Mouse (Mus musculus): ENCODE results near the gene Cmtr1.

Gene Cmtr1
- long read RNA-seq, experiment 1, full-length matches to known transcripts: 22 of 32 reads
- long read RNA-seq, experiment 1, partial matches to known transcripts: 7 of 32 reads
- long read RNA-seq, experiment 1, other reads (novel, unspliced or antisense): 3 of 32 reads
- long read RNA-seq, experiment 2, full-length matches to known transcripts: 4 of 22 reads
- long read RNA-seq, experiment 2, partial matches to known transcripts: 14 of 22 reads
- long read RNA-seq, experiment 2, other reads (novel, unspliced or antisense): 4 of 22 reads

- intact Hi-C loops (cut with DNase I): no loop called here
These were observed at the start of gene Cmtr1 for GRCm38 (mm10) chr17:29660076-29660761. Gene Cmtr1, plus strand, starts transcription at chr17:29660595.

DNA sequence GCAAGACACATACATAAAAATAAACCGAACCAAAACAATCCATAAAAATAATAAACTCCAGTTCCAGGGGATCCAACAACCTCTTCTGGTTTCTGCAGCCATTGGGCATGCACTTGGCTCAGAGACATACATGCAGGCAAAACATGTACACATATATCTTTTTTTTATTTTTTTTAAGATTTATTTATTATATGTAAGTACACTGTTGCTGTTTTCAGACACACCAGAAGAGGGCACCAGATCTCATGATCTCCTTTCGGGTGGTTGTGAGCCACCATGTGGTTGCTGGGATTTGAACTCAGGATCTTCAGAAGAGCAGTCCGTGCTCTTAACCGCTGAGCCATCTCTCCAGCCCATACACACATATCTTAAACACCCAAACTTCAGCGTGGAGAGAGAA, 46.9 kb upstream of the Cmtr1 start:
- intact Hi-C loops (cut with DNase I): loop anchor here (5.0 kb wide), 1 partner anchor 54 kb away; no protein-coding TSS in a partner anchor

DNA sequence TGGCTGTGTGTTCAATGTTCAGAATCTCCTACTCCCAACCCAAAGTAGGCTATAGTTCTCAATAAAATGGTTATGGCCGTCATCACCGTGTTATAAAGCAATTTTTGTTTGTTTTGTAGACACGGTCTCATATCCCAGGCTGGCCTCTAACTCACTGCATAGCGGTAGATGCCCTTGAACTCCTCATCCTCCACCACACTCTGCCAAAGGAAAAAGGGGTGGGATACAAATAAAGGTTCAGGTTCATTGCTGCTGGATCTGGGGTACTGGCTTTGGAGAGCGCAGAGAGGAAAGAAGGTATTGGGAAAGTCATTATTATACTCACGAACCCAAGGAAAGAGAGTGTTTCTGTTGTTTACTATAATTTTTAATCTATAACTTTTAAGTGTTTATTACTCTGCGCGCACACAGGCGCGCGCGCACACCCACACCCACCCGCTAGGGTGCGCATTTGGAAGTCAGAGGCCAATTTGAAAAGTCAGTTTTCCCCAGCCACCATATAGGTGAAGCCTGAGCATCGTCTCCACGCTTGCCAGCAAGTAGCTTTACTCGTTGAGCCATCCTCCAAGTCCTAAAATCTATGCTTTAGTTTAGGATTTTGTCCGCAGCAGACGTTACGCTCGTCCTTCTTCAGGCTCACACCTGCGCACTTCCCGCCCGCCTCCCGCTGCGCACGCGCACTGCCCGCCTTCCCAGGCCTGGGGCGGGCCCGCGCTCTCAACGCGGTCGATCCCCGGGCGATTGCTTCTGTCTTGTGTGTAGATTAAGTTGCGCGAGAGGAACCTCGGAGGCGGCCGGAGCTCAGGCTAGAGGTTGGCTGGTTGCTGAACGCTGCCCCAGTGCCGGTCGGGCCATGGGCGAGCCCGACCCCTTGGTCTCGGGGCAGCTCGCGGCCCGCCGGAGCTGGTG, 46.0 kb upstream of the Cmtr1 start, which contains the start of the genes Rnf8 and Gm28043:
Gene Rnf8, plus strand, starts transcription at position 676 of the 909 bp plus-strand sequence.
Gene Gm28043, plus strand, starts transcription at position 762 of the 909 bp plus-strand sequence.
- intact Hi-C loops (cut with DNase I): loop anchor here (5.0 kb wide), 1 partner anchor 53 kb away; no protein-coding TSS in a partner anchor

DNA sequence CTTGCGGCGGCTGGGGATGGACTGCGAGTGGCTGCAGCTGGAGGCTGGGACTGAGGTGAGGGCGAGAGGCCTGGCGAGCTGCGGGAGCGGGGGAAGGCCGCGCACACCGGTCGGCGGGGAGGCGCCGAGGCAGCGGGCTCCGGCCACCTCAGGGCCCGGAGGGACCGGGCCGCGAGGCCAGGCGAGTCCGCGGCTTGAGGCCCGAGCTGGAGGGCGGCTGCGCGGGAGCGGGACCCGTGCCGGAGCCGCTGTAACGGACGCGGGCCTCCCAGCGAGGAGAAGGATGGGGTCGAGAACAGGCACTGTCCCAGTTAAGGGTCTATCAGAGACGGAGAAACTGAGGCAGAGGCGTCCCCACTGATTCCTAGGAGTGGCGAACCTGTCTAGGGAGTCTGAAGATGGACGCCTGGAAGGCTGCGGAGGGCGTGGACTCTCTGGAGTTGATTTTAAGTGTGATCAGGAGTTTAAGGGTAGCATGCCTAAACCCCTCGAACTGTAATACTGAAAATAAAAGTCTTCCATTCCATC, 45.3 kb upstream of the Cmtr1 start:
- intact Hi-C loops (cut with DNase I): no loop called here

- intact Hi-C loops (cut with DNase I): no loop called here
These were observed 44.8 kb upstream of the Cmtr1 start for GRCm38 (mm10) chr17:29615616-29616015.

DNA sequence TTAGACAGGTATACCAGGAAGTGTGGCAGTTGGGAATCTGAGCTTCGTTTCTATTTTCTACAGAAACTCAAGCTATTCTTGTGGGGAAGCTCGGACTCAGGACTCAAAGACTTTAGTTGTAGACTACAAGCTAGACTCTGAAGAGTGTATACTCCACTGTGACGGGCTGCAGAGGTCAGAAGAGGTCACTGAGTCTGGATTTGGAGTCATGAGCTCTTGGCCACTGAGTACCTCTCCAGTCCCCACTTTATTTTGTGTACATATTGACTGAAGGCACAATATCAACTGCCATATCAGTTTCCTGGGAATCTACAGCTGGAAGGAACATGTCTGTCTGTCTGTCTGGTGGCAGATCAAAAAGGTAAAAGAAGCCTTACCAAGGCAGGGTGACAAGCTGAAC, 41.2 kb upstream of the Cmtr1 start:
- intact Hi-C loops (cut with DNase I): no loop called here

- intact Hi-C loops (cut with DNase I): no loop called here
These were observed 36.9 kb upstream of the Cmtr1 start for GRCm38 (mm10) chr17:29623488-29623887.

GRCm38 (mm10) chr17:29627285-29627684, 33.1 kb upstream of the Cmtr1 start:
- intact Hi-C loops (cut with DNase I): no loop called here

GRCm38 (mm10) chr17:29628946-29629345, 31.4 kb upstream of the Cmtr1 start:
- intact Hi-C loops (cut with DNase I): no loop called here

DNA sequence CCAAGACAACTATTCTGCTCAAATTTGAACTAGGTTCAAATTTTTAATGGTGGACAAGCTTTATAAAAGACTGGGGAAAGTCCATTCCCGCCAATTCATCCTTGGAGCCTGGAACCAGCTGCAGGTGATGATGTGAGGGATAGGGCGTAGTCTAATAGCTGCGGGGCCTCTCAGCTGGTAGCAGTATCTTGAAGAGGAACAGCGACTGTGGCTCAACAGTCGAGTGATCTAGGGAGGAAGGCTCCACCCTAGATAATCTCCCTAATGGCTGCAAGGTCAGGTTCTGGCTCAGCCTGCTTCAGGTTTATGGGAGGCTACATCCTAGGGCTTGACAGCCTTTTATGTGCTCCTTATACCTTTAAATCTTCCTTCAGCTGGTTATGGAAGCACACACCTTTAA, 30.8 kb upstream of the Cmtr1 start:
- intact Hi-C loops (cut with DNase I): no loop called here

GRCm38 (mm10) chr17:29632312-29632711, 28.1 kb upstream of the Cmtr1 start:
- intact Hi-C loops (cut with DNase I): no loop called here

DNA sequence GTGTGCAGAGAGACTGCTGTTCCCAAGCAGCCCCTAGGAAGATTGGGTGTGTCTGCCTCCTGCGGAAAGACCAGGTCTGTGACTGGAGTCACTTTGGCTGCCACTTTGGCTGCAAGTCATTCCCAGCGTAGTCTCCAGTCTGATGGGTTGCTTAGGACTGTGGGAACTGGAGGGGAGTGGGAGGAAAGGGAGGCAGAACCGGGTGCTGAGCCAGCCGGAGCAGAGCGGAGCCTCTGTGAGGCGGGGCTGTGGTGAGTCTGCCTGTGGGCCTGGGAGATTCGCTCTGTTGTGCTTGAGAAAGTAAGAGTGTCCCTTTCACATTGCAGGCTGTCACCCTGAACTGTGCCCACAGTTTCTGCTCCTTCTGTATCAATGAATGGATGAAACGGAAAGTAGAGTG, 24.9 kb upstream of the Cmtr1 start:
- intact Hi-C loops (cut with DNase I): no loop called here

DNA sequence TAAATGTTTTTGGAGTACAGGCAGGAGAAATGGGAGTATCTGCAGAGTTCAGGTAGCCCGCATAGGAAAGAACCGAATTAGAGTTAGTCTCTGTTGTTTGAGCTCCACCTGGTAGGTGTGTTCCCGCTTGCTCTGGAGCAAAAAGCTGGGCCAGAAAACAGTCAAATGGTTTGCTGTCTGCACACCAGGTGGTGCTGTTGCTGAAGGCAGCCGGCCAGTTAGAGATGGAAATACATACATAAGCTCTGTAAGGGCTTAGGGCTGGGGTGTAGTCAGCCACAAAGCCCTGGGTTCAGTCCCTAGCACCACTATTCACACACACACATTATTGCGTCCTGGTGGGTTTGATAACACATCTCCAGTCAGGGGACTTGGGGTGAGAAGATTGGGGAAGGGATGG, 24.3 kb upstream of the Cmtr1 start:
- intact Hi-C loops (cut with DNase I): no loop called here

DNA sequence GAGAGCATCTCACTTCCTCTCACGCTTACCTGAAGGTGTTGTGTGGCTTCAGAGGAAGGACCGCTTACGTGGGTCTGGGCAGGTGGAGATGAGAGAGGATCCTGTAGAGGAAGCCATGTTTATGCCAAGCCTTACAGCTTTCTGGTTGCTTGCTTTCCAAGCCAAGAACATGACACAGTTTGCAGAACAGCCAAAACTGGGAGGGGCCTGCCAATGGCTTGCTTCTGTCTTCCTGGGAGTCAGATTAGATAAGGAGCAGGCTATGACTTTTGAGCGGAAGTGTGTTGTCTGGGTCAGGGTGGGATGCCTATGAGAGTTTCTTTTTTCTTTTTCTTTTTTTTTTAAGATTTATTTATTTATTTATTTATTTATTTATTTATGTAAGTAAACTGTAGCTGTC, 23.0 kb upstream of the Cmtr1 start:
- intact Hi-C loops (cut with DNase I): no loop called here

- intact Hi-C loops (cut with DNase I): no loop called here
These were observed 22.5 kb upstream of the Cmtr1 start for GRCm38 (mm10) chr17:29637895-29638294.

GRCm38 (mm10) chr17:29640971-29641370, 19.4 kb upstream of the Cmtr1 start:
- intact Hi-C loops (cut with DNase I): no loop called here

DNA sequence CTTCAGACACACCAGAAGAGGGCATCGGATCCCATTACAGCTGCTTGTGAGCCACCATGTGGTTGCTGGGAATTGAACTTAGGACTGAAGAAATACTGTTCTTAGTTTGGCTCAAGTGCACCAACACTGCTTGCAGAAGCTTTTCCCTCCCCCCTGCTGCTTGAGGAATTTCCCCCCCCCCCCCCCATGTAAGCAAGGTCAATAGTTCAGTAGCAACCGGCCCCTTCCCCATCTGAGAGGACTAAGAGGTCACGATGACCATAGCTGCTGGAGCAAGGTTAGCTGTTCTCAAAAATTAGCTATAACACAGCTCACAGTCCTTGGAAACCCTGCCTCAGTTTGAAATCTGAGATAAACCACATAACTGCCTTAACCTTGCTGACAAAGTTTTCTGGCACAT, 18.2 kb upstream of the Cmtr1 start:
- intact Hi-C loops (cut with DNase I): no loop called here

- intact Hi-C loops (cut with DNase I): no loop called here
These were observed 2.1 kb upstream of the Cmtr1 start for GRCm38 (mm10) chr17:29658249-29658648.

DNA sequence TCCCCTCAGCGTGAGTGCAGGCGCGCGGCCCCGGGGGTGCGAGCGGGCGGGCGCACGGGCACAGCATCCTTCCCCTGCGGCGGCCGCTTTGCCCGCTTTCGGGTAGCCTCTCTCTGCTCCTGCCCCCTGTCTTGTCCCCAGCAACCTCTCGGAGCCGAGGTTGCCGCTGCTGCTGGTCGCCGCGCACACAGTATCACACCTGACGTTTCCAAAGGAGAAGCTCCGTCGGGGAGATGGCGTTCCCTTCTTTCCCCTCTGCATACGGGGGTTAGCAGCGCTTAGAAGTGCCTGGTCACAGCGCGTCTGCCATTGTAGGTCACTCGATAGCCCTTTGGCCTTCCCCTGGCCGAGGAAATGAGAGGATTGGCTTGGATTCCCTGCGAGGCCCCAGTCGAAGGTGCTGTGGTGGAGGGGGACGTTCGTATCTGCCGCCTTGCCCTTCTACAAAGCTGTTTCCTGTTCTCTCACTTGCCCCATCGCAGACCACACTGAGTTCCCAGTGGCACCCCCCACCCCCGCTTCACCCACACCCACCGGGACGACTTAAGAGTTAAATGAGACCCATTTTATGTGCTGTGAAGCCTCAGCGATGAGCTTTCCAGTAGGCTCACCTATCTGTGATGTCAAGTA, 482 bp downstream of the Cmtr1 start:
- intact Hi-C loops (cut with DNase I): no loop called here

DNA sequence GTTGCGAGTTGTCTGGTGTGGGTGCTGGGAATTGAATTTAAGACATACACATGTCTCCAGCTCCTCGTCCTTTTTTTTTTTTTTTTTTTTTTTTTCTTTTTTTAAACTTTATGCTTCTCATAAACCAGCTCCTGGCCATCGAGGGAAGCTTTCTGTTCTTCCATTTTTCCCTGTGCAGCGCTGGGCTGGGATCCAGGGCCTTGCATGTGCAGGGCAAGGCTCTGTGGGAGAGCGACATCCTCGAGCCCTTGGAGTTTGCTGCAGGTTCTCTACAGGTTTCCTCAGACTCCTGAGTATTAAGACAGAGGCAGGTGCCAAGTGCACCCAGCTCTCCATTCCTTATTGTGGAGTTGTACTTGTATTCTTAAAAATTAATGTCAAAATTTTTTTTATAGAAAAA, 1.8 kb downstream of the Cmtr1 start:
- intact Hi-C loops (cut with DNase I): no loop called here
